Mouse (Mus musculus) heart, embryonic 14.5 days (tissue): ENCODE data around the gene Atp5f1. TPM values are rescaled to one million over a fixed set of nuclear protein-coding genes. Genes with fewer than 3 reads are reported as not detected.
"Not testable (repeated sequence)": the region's sequence is repeated elsewhere in the genome, so short reads cannot be mapped to it uniquely, and the experiment has no call there.

Experiments used
- ATAC-seq: fragments of 200-750 bp; cut with Nextera tagmentation; 2 replicates; pipeline ENCODE4 v1.8.0; 2017; ENCODE audit warnings: low read depth, moderate TSS enrichment; ENCODE audit not compliant: insufficient number of reproducible peaks, insufficient read depth, low FRiP score
- H3K27ac ChIP-seq, 2 experiments: fragments of 200-500 bp in 1 of 2; fragments of 300-500 bp in 1 of 2; sonication (generic) in 1 of 2; replicated peaks in 1 of 2; 2 replicates each; pipeline ENCODE4 v1.5.1; 2012 to 2014; ENCODE audit warnings: low read depth in 2 of 2, low read length in 2 of 2, control low read depth in 1 of 2, mild to moderate bottlenecking in 1 of 2, mixed read lengths in 1 of 2; ENCODE audit not compliant: control insufficient read depth in 1 of 2, insufficient read depth in 1 of 2
- H3K27me3 ChIP-seq: fragments of 300-500 bp; sonication (generic); 2 replicates; pipeline ENCODE4 v1.6.1; 2014; ENCODE audit warnings: mild to moderate bottlenecking, low read length, control low read depth; ENCODE audit not compliant: control insufficient read depth, insufficient read depth
- H3K36me3 ChIP-seq: fragments of 300-500 bp; sonication (generic); 2 replicates; pipeline ENCODE4 v1.6.1; 2014; ENCODE audit warnings: mild to moderate bottlenecking, control low read depth, low read length, mixed read lengths; ENCODE audit not compliant: control insufficient read depth, insufficient read depth
- H3K4me1 ChIP-seq, 2 experiments: fragments of 200-500 bp in 1 of 2; fragments of 300-500 bp in 1 of 2; sonication (generic) in 1 of 2; 2 replicates each; pipeline ENCODE4 v1.6.1; 2012 to 2014; ENCODE audit warnings: low read length in 2 of 2, control low read depth in 1 of 2, mixed read lengths in 1 of 2; ENCODE audit not compliant: control insufficient read depth in 2 of 2, insufficient read depth in 2 of 2
- H3K4me2 ChIP-seq: fragments of 300-500 bp; sonication (generic); 2 replicates; pipeline ENCODE4 v1.6.1; 2014; ENCODE audit warnings: mild to moderate bottlenecking, low read length
- H3K4me3 ChIP-seq, 2 experiments: fragments of 200-500 bp in 1 of 2; fragments of 300-500 bp in 1 of 2; sonication (generic) in 1 of 2; 2 replicates each; pipeline ENCODE4 v1.5.1; 2012 to 2014; ENCODE audit warnings: low read length in 2 of 2, mild to moderate bottlenecking in 2 of 2, control low read depth in 1 of 2, low read depth in 1 of 2, moderate library complexity in 1 of 2; ENCODE audit not compliant: control insufficient read depth in 1 of 2, insufficient read depth in 1 of 2
- H3K9ac ChIP-seq: fragments of 300-500 bp; sonication (generic); 2 replicates; pipeline ENCODE4 v1.6.1; 2014; ENCODE audit warnings: mild to moderate bottlenecking, low read length
- H3K9me3 ChIP-seq: fragments of 300-500 bp; sonication (generic); 2 replicates; pipeline ENCODE4 v1.6.1; 2016; ENCODE audit warnings: low read length, control low read depth; ENCODE audit not compliant: control insufficient read depth
- WGBS: fragments of 180-500 bp; shearing (Covaris S2); extraction: QIAGEN DNeasy Blood & Tissue Kit; methylation state at CpG from one replicate; pipeline ENCODE4 v1.1.7; 2014; 5-methylcytosine and 5-hydroxymethylcytosine counted together
- polyA plus RNA-seq: library from polyadenylated mRNA; unstranded; fragments of >200 nt; fragmentation: Nextera tagmentation; extraction: Ambion mirVana; gene quantifications from 2 replicates; pipeline ENCODE4 v1.2.1, GENCODE M21; 2014

Atp5f1 gene
- polyA plus RNA-seq, 1 experiment from 2014 or later = 907 TPM

DNA sequence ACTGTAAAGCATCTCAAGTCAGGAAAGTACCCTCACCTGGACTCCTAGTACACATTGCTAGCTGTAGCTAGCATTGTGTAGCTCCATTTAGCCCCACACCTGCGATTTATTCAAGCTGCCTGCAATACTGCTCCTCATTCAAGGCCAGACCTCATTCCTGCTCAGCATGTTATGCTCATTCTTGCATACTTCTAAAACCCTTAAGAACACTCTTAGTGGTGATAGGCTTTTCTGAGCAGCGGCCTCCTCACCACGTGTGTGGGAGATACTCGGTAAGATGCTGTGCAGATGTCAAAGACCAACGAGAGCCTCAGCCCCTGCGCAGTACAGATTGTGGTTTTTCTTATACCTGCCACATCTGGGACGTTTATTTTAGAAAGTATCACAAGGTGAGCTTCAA, 30.1 kb downstream of the Atp5f1 start:
- Histone ChIP-seq H3K4me1 (peaks cover 2% of the 10 kb centered on the region in 2 experiments; a peak in 3 of 4 replicates), H3K36me3 (no peaks in the 10 kb centered on the region), H3K9ac (no peak overlapping the region), H3K4me2 (no peak overlapping the region), H3K4me3 (no peak overlapping the region), H3K9me3 (no peaks in the 10 kb centered on the region), H3K27ac (no peak overlapping the region), H3K27me3 (no peaks in the 10 kb centered on the region)
- WGBS = 69% methylated on average over 7 of the region's 7 CpGs
- no peak for ATAC-seq

DNA sequence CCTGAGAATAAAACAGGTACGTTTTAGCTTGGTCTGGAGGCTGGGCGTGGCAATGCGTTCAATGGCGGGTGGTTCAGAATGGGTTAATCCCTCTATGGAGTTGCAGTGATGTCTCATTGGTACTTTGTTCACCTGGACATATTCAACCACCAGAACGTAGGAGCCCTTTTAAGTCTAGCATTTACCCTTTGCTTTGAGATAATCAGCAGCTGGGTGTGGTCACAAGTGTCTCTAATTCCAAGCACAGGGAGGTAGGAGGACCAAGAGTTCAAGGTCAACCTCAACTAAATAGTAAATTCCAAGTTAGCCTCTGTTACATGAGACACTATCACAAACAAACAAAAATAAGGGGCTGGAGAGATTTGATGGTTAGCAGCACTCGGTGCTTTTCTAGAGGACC, 31.1 kb downstream of the Atp5f1 start:
- H3K9me3 ChIP-seq = no peaks in the 10 kb centered on the region
- H3K36me3 ChIP-seq = no peaks in the 10 kb centered on the region
- H3K4me2 ChIP-seq = no peak overlapping the region
- H3K4me1 ChIP-seq = no peaks in the 10 kb centered on the region
- no peak for ATAC-seq
- no peak overlapping the region for H3K4me3 ChIP-seq
- no peak overlapping the region for H3K27ac ChIP-seq
- H3K9ac ChIP-seq = no peak overlapping the region
- 76% methylated on average over 6 of the region's 6 CpGs for WGBS
- H3K27me3 ChIP-seq = no peaks in the 10 kb centered on the region

DNA sequence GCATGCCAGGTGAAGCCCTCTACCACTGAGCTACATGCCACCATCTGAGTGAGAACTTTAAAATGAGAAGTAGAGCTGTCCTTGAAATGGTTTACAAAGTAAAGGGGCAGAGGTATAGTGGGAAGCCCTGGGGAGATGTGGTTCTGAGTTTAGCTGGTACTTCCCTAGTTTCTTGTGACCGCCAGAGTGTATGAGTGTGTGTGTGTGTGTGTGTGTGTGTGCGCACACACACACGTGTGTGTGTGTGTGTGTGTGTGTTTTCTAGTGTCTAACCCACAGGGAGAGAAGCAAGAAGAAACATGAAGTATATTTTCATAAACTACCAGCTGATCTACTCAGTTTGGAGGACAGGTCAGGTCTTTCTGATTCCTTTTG, 31.7 kb downstream of the Atp5f1 start:
- Histone ChIP-seq H3K27me3 (no peaks in the 10 kb centered on the region), H3K27ac (no peak overlapping the region), H3K4me3 (no peak overlapping the region), H3K36me3 (no peaks in the 10 kb centered on the region), H3K4me2 (no peak overlapping the region), H3K9me3 (no peaks in the 10 kb centered on the region), H3K4me1 (no peaks in the 10 kb centered on the region), H3K9ac (no peak overlapping the region)
- 84% methylated on average over 3 of the region's 3 CpGs for WGBS
- ATAC-seq = no peak

DNA sequence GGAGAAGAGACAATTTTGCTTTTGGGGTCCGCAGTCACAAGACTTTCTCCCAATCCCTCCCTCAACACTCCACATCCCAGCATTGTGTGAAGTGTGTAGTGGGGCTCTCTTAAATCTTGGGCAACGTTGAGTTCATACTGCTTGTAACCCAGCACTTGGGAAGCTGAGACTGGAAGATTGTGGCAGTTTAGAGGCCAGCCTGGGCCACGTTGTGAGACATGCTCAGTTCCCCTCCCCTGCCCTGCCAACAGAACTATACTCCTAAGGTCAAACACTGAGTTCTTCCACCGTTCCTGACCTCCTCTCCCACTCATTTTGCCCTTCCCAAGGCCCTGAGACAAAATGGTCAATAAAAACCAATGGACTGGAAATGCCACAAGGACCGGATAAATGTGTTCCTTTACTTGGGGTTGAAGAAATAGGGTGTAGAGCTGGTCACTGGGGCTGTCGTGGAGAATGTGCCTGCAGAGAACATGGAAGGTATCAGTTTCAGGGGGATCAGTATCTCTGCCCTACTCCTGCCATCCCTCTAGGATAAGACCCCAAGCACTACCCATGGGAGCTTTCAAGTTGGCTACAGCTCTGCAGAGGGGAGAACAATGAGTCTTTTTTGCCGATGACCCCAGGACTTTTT, 32.2 kb downstream of the Atp5f1 start:
- ATAC-seq = no peak
- Histone ChIP-seq H3K9me3 (no peaks in the 10 kb centered on the region), H3K4me2 (no peak overlapping the region), H3K4me3 (no peak overlapping the region), H3K9ac (no peak overlapping the region), H3K36me3 (no peaks in the 10 kb centered on the region), H3K4me1 (no peaks in the 10 kb centered on the region), H3K27ac (no peak overlapping the region), H3K27me3 (no peaks in the 10 kb centered on the region)
- 80% methylated on average over 7 of the region's 7 CpGs for WGBS

GRCm38 (mm10) chr3:105924616-105925015, 35.3 kb downstream of the Atp5f1 start:
- H3K9me3 ChIP-seq = no peaks in the 10 kb centered on the region
- H3K36me3 ChIP-seq = no peaks in the 10 kb centered on the region
- no peak overlapping the region for H3K27ac ChIP-seq
- no peak overlapping the region for H3K4me2 ChIP-seq
- ATAC-seq = no peak
- H3K4me3 ChIP-seq = no peak overlapping the region
- no peak overlapping the region for H3K9ac ChIP-seq
- 70% methylated on average over 9 of the region's 9 CpGs for WGBS
- no peaks in the 10 kb centered on the region for H3K27me3 ChIP-seq
- no peaks in the 10 kb centered on the region for H3K4me1 ChIP-seq

DNA sequence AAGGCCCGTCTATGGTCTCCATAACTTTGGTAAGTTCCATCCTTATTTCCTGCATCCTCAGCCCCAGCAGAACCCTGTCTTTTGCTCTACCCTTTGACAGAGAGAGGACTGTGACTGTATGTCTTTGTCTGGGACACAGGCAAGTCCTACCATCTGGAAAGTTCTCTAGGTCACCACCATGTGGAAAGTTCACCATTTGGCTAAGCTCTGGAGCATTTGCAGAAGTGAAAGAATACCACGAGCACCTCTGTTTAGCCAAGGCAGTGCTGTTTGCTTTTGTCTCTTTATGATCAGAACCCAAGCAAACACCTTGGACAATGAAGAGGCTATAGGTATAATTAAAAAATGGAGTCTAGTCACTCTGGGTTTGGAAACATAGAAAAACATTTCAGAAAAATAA, 37.9 kb downstream of the Atp5f1 start:
- H3K27ac ChIP-seq = no peak overlapping the region
- H3K36me3 ChIP-seq = no peaks in the 10 kb centered on the region
- H3K9me3 ChIP-seq = no peaks in the 10 kb centered on the region
- no peak overlapping the region for H3K4me3 ChIP-seq
- no peaks in the 10 kb centered on the region for H3K27me3 ChIP-seq
- H3K9ac ChIP-seq = no peak overlapping the region
- H3K4me2 ChIP-seq = no peak overlapping the region
- H3K4me1 ChIP-seq = no peaks in the 10 kb centered on the region
- no peak for ATAC-seq
- WGBS = 78% methylated on average over 2 of the region's 2 CpGs

GRCm38 (mm10) chr3:105920743-105921142, 39.2 kb downstream of the Atp5f1 start:
- not testable (repeated sequence) for H3K4me1 ChIP-seq, H3K27ac ChIP-seq, ATAC-seq, H3K4me2 ChIP-seq, H3K4me3 ChIP-seq, H3K36me3 ChIP-seq, H3K9me3 ChIP-seq, H3K27me3 ChIP-seq, H3K9ac ChIP-seq

DNA sequence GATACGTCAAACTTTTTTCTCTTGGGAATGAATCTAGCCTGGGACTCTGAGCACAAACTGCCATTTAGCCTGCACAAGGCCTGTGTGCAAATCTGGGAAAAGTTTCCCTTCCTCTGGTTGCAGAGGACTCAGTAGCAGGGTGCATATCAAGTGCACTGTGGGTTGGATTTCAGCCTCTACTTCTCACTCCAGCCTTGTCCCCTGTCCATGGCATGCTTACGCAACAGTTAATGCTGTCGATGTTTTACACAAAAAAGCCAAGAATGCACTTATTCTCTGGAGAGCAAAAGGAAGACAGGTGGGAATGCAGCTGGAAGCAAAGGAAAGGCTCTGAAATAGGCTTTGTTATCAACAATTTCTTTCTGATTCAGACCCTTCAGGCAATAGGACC, 41.5 kb downstream of the Atp5f1 start:
- peaks cover 4 to 14% of the 10 kb centered on the region in 2 experiments; a peak in 3 of 4 replicates for H3K4me1 ChIP-seq
- no peak overlapping the region for H3K4me2 ChIP-seq
- peak overlapping the region; percentile 21; the same call in 1 of the 2 replicates for H3K9ac ChIP-seq
- 0 out of 4 replicates have a peak overlapping the region, but pooled peaks of 1 of the 2 experiments have one; percentile 46 for H3K27ac ChIP-seq
- no peak overlapping the region for H3K4me3 ChIP-seq
- no peaks in the 10 kb centered on the region for H3K9me3 ChIP-seq
- no peak for ATAC-seq
- 51% methylated on average over 3 of the region's 3 CpGs for WGBS
- no peaks in the 10 kb centered on the region for H3K27me3 ChIP-seq
- H3K36me3 ChIP-seq = no peaks in the 10 kb centered on the region
